9 mouse cellular contexts compared by ENCODE assay signal in the genomic region with DNA sequence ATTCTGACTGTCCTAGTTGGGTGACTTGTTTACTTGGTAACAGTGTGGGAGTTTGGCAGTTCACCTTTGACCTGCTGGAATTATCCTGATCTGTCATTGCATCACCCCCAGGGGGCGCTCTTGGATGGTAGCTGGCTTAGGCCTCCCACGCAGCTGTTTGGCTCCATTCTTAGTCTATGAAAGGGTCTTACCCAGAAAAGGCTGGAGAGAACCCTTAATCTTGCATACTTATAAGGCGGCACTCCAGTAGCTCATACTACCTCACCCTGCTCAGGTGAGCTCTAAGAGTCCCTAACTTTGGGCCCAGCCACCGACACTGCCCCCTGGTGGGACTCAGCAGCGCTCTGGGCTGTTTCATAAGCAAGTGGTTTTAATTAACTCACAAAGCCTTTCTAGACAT. TPM values are rescaled to one million over a fixed set of nuclear protein-coding genes. Genes with fewer than 3 reads are reported as not detected.
DNase-seq lines count a peak whose midpoint lies in the region; ATAC-seq and TF ChIP-seq lines count a peak whose summit lies in the region.
"Had no signal": no experiment of that assay in that cellular context is flagged by ENCODE, and none has a peak within 500 bp of the region (broad histone marks: within the 10 kb centered on the region; RNA-seq: fewer than 3 reads in every experiment).

No protein-coding gene starts in this region.

- 66% methylated on average over 5 of the region's 5 CpGs for whole genome bisulfite sequencing in forebrain, embryonic 10.5 days
- 62% methylated on average over 5 of the region's 5 CpGs for whole genome bisulfite sequencing in forebrain, embryonic 16.5 days
- WGBS in midbrain, embryonic 11.5 days: 64% methylated on average over 5 of the region's 5 CpGs
- 75% methylated on average over 5 of the region's 5 CpGs for WGBS in midbrain, embryonic 16.5 days
- WGBS in olfactory bulb, adult 2 months: 59% methylated on average over 5 of the region's 5 CpGs

- H3K4me2 ChIP-seq in forebrain, embryonic 16.5 days (ENCODE audit: low read length): no peak overlapping the region
- no peak overlapping the region for H3K4me2 ChIP-seq in midbrain, embryonic 11.5 days
- H3K4me2 ChIP-seq in midbrain, embryonic 16.5 days (ENCODE audit: low read length): no peak overlapping the region
- H3K4me2 ChIP-seq: limb, embryonic 12.5 days had no signal

- H3K4me3 ChIP-seq in forebrain, embryonic 10.5 days: no peak overlapping the region
- H3K4me3 ChIP-seq in forebrain, embryonic 16.5 days (replicated peaks; ENCODE audit: low read length): no peak overlapping the region
- H3K4me3 ChIP-seq in midbrain, embryonic 11.5 days (ENCODE audit: low read depth, low read length): no peak overlapping the region
- no peak overlapping the region for H3K4me3 ChIP-seq in midbrain, embryonic 16.5 days (ENCODE audit: low read depth, low read length)
- no peak overlapping the region for H3K4me3 ChIP-seq in olfactory bulb, adult 2 months (ENCODE audit: insufficient read depth, low read depth, low read length)
- H3K4me3 ChIP-seq: limb, embryonic 12.5 days had no signal

- no peak for TF ChIP-seq POLR2A in olfactory bulb, adult 2 months (IDR thresholded peaks at IDR 0.05; ENCODE audit: insufficient read depth, low read depth, low read length)

- H3K36me3 ChIP-seq in forebrain, embryonic 10.5 days (replicated peaks): peaks cover 81% of the 10 kb centered on the region
- H3K36me3 ChIP-seq in forebrain, embryonic 16.5 days (ENCODE audit: control insufficient read depth, insufficient read depth): peaks cover 35% of the 10 kb centered on the region
- peaks cover 41% of the 10 kb centered on the region for H3K36me3 ChIP-seq in midbrain, embryonic 11.5 days (ENCODE audit: control insufficient read depth, insufficient read depth, low read length)
- H3K36me3 ChIP-seq in midbrain, embryonic 16.5 days (ENCODE audit: control insufficient read depth, insufficient read depth, low read length): peaks cover 38% of the 10 kb centered on the region

- peaks cover 11% of the 10 kb centered on the region; the same call in 1 of the 2 replicates for H3K9me3 ChIP-seq in forebrain, embryonic 10.5 days
- no peaks in the 10 kb centered on the region for H3K9me3 ChIP-seq in forebrain, embryonic 16.5 days (ENCODE audit: control insufficient read depth, low read length)
- H3K9me3 ChIP-seq in midbrain, embryonic 11.5 days (ENCODE audit: control insufficient read depth, low read length): no peaks in the 10 kb centered on the region
- H3K9me3 ChIP-seq in midbrain, embryonic 16.5 days (replicated peaks; ENCODE audit: control insufficient read depth, low read length, poor library complexity, severe bottlenecking): no peaks in the 10 kb centered on the region
- H3K9me3 ChIP-seq: limb, embryonic 12.5 days had no signal

- H3K27ac ChIP-seq in forebrain, embryonic 10.5 days: no peak overlapping the region
- H3K27ac ChIP-seq in forebrain, embryonic 16.5 days (ENCODE audit: low read length): no peak overlapping the region
- H3K27ac ChIP-seq in midbrain, embryonic 11.5 days (ENCODE audit: low read depth, low read length): no peak overlapping the region
- no peak overlapping the region for H3K27ac ChIP-seq in midbrain, embryonic 16.5 days (ENCODE audit: low read length)
- H3K27ac ChIP-seq in olfactory bulb, adult 2 months (ENCODE audit: insufficient read depth, low read depth, low read length): no peak overlapping the region
- H3K27ac ChIP-seq: limb, embryonic 12.5 days had no signal

- peaks cover 26% of the 10 kb centered on the region for H3K4me1 ChIP-seq in forebrain, embryonic 10.5 days
- peaks cover 11% of the 10 kb centered on the region for H3K4me1 ChIP-seq in forebrain, embryonic 16.5 days (replicated peaks; ENCODE audit: control insufficient read depth, insufficient read depth, low read length)
- H3K4me1 ChIP-seq in midbrain, embryonic 11.5 days (ENCODE audit: control insufficient read depth, insufficient read depth, low read length): peaks cover 9% of the 10 kb centered on the region; the same call in 1 of the 2 replicates
- peaks cover 10% of the 10 kb centered on the region for H3K4me1 ChIP-seq in midbrain, embryonic 16.5 days (ENCODE audit: control insufficient read depth, insufficient read depth, low read length)
- peaks cover 7% of the 10 kb centered on the region for H3K4me1 ChIP-seq in olfactory bulb, adult 2 months (ENCODE audit: control insufficient read depth, insufficient read depth, low read length)

- H3K27me3 ChIP-seq in forebrain, embryonic 10.5 days (ENCODE audit: poor library complexity, severe bottlenecking): no peaks in the 10 kb centered on the region; the same call in 1 of the 2 replicates
- H3K27me3 ChIP-seq in forebrain, embryonic 16.5 days (replicated peaks; ENCODE audit: control insufficient read depth, insufficient read depth, low read length): no peaks in the 10 kb centered on the region
- H3K27me3 ChIP-seq in midbrain, embryonic 11.5 days (ENCODE audit: control insufficient read depth, insufficient read depth, low read length): no peaks in the 10 kb centered on the region
- H3K27me3 ChIP-seq in midbrain, embryonic 16.5 days (ENCODE audit: control insufficient read depth, insufficient read depth, low read depth, low read length): no peaks in the 10 kb centered on the region
- H3K27me3 ChIP-seq: limb, embryonic 12.5 days had no signal

- ATAC-seq in forebrain, embryonic 16.5 days: no peak
- ATAC-seq in midbrain, embryonic 11.5 days (ENCODE audit: low FRiP score): no peak
- no peak for ATAC-seq in midbrain, embryonic 16.5 days

- TF ChIP-seq CTCF in olfactory bulb, adult 2 months (IDR thresholded peaks at IDR 0.05; ENCODE audit: insufficient read depth, low read depth, low read length): peak; percentile 59

- peak; percentile 58 for DNase-seq in forebrain, embryonic 10.5 days (ENCODE audit: extremely low spot score, low spot score)
- DNase-seq in midbrain, embryonic 11.5 days (ENCODE audit: low spot score, missing footprints): peak; percentile 92
- DNase-seq in adrenal gland, postnatal 36 days: peak; percentile 67 to 86
- peak; percentile 68 for DNase-seq in kidney, postnatal 14 days
- DNase-seq in urinary bladder, postnatal 4 days (ENCODE audit: low spot score in 2 of 2): no peak

- H3K9ac ChIP-seq in forebrain, embryonic 16.5 days (replicated peaks; ENCODE audit: low read depth, low read length): no peak overlapping the region
- no peak overlapping the region for H3K9ac ChIP-seq in midbrain, embryonic 11.5 days (ENCODE audit: low read length)
- no peak overlapping the region for H3K9ac ChIP-seq in midbrain, embryonic 16.5 days (ENCODE audit: low read depth, low read length)
- H3K9ac ChIP-seq: limb, embryonic 12.5 days had no signal

RNA-seq across cellular contexts. Expression of a gene that starts 5.3 kb away (rescaled TPM):
- 4.4 and 5.3 TPM in 2 replicates for polyA plus RNA-seq in forebrain, embryonic 10.5 days (2016; fragmentation: Nextera tagmentation; extraction: Ambion mirVana)
- 3.4 and 3.5 TPM in 2 replicates for polyA plus RNA-seq in forebrain, embryonic 16.5 days (2015; fragmentation: Nextera tagmentation; extraction: Ambion mirVana)
- 7.5 and 7.6 TPM in 2 replicates for polyA plus RNA-seq in midbrain, embryonic 11.5 days (2014; fragmentation: Nextera tagmentation; extraction: Ambion mirVana)
- polyA plus RNA-seq in midbrain, embryonic 16.5 days (2015; fragmentation: Nextera tagmentation; extraction: Ambion mirVana): 2.7 and 3.2 TPM in 2 replicates
- 10 to 100 TPM; 10.2 to 12.7 TPM for total RNA-seq in adrenal gland, postnatal 36 days (2021)
- not detected in 2 replicates for polyA plus RNA-seq in olfactory bulb, adult 2 months (2012; ENCODE audit: insufficient read depth, insufficient read length, low replicate concordance, missing spikeins)

RNA-seq across cellular contexts. Expression of a gene that starts 6.9 kb away (rescaled TPM):
- 0.30 and 0.44 TPM in 2 replicates for polyA plus RNA-seq in forebrain, embryonic 10.5 days (2016; fragmentation: Nextera tagmentation; extraction: Ambion mirVana)
- 0.87 and 0.99 TPM in 2 replicates for polyA plus RNA-seq in forebrain, embryonic 16.5 days (2015; fragmentation: Nextera tagmentation; extraction: Ambion mirVana)
- 0.21 and 0.30 TPM in 2 replicates for polyA plus RNA-seq in midbrain, embryonic 11.5 days (2014; fragmentation: Nextera tagmentation; extraction: Ambion mirVana)
- polyA plus RNA-seq in midbrain, embryonic 16.5 days (2015; fragmentation: Nextera tagmentation; extraction: Ambion mirVana): 1.1 and 1.7 TPM in 2 replicates
- total RNA-seq in adrenal gland, postnatal 36 days (2021): 10 to 100 TPM in 1 of 2 experiments, 1 to 10 TPM in 1; 7.3 to 10.9 TPM
- polyA plus RNA-seq in olfactory bulb, adult 2 months (2012; ENCODE audit: insufficient read depth, insufficient read length, low replicate concordance, missing spikeins): not detected in 2 replicates

RNA-seq across cellular contexts. Expression of a gene that starts 14.9 kb away (rescaled TPM):
- polyA plus RNA-seq in forebrain, embryonic 10.5 days (2016; fragmentation: Nextera tagmentation; extraction: Ambion mirVana): not detected in 2 replicates
- not detected in 2 replicates for polyA plus RNA-seq in forebrain, embryonic 16.5 days (2015; fragmentation: Nextera tagmentation; extraction: Ambion mirVana)
- not detected in 2 replicates for polyA plus RNA-seq in midbrain, embryonic 11.5 days (2014; fragmentation: Nextera tagmentation; extraction: Ambion mirVana)
- polyA plus RNA-seq in midbrain, embryonic 16.5 days (2015; fragmentation: Nextera tagmentation; extraction: Ambion mirVana): not detected in 2 replicates
- total RNA-seq in adrenal gland, postnatal 36 days (2021): 1 to 10 TPM in 1 of 2 experiments, under 1 TPM in 1; 0.63 to 1.2 TPM
- not detected in 2 replicates for polyA plus RNA-seq in olfactory bulb, adult 2 months (2012; ENCODE audit: insufficient read depth, insufficient read length, low replicate concordance, missing spikeins)
- polyA plus RNA-seq: limb, embryonic 12.5 days had no signal

RNA-seq across cellular contexts. Expression of a gene that starts 14.9 kb away (rescaled TPM):
- not detected in 2 replicates for polyA plus RNA-seq in forebrain, embryonic 10.5 days (2016; fragmentation: Nextera tagmentation; extraction: Ambion mirVana)
- polyA plus RNA-seq in forebrain, embryonic 16.5 days (2015; fragmentation: Nextera tagmentation; extraction: Ambion mirVana): not detected in 2 replicates
- not detected in 2 replicates for polyA plus RNA-seq in midbrain, embryonic 11.5 days (2014; fragmentation: Nextera tagmentation; extraction: Ambion mirVana)
- polyA plus RNA-seq in midbrain, embryonic 16.5 days (2015; fragmentation: Nextera tagmentation; extraction: Ambion mirVana): 0.25 TPM in 1 of 2 replicates, not detected in the other
- total RNA-seq in adrenal gland, postnatal 36 days (2021): 1 to 10 TPM; 1.2 to 2.3 TPM
- not detected in 2 replicates for polyA plus RNA-seq in olfactory bulb, adult 2 months (2012; ENCODE audit: insufficient read depth, insufficient read length, low replicate concordance, missing spikeins)

RNA-seq across cellular contexts. Expression of a gene that starts 20.4 kb away (rescaled TPM):
- not detected in 2 replicates for polyA plus RNA-seq in forebrain, embryonic 10.5 days (2016; fragmentation: Nextera tagmentation; extraction: Ambion mirVana)
- 6.2 and 7.6 TPM in 2 replicates for polyA plus RNA-seq in forebrain, embryonic 16.5 days (2015; fragmentation: Nextera tagmentation; extraction: Ambion mirVana)
- not detected in 2 replicates for polyA plus RNA-seq in midbrain, embryonic 11.5 days (2014; fragmentation: Nextera tagmentation; extraction: Ambion mirVana)
- 0.34 and 1.2 TPM in 2 replicates for polyA plus RNA-seq in midbrain, embryonic 16.5 days (2015; fragmentation: Nextera tagmentation; extraction: Ambion mirVana)
- under 1 TPM in 1 of 2 experiments, not detected in 1; 0.43 TPM for total RNA-seq in adrenal gland, postnatal 36 days (2021)
- polyA plus RNA-seq in olfactory bulb, adult 2 months (2012; ENCODE audit: insufficient read depth, insufficient read length, low replicate concordance, missing spikeins): not detected in 2 replicates

Comparison
In these comparisons a context has a peak if more than half of its experiments do, and no peak if none do; other contexts are left out.
1. DNase-seq: peak in forebrain, embryonic 10.5 days (single experiment), midbrain, embryonic 11.5 days (single experiment), adrenal gland, postnatal 36 days (2 of 2) and kidney, postnatal 14 days (single experiment); none in urinary bladder, postnatal 4 days (0 of 2).